ENCODE assay signal across 24 mouse cellular contexts in the genomic region with DNA sequence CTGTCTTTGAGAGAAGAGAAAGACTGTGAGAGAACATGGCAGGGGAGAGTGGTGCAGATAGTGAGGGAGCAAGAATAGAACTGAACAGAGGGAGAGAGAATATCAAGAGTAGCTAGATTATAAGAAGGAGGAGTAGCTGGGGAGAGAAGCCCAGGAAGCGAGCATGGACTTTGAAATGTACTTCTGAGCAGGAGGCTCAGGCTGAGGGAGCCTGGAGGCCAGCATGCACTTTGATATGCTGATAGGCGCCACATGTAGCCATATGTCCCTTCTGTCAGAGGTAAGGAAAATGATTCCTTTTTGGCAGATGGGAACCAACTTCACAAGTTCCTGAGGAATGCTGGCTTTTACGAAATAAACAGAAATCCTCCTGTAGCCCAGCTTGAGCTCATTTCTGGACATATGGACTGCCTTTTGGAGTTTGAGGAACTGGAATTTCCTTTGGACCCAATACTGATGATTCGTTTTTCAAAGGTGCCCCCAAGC.
A peak's percentile ranks its signal among the peaks of the same experiment; 100 is the strongest.
DNase-seq lines count a peak whose midpoint lies in the region; ATAC-seq lines count a peak whose summit lies in the region.
"Had no signal": no experiment of that assay in that cellular context is flagged by ENCODE, and none has a peak within 500 bp of the region (broad histone marks: within the 10 kb centered on the region; RNA-seq: fewer than 3 reads in every experiment).

No protein-coding gene starts in this region.

- no peak overlapping the region for H3K4me2 ChIP-seq in forebrain, embryonic 15.5 days (replicated peaks)
- no peak overlapping the region for H3K4me2 ChIP-seq in forebrain, embryonic 12.5 days
- no peak overlapping the region for H3K4me2 ChIP-seq in intestine, embryonic 16.5 days (ENCODE audit: low read depth, low read length)
- H3K4me2 ChIP-seq: embryonic facial prominence, embryonic 12.5 days; hindbrain, embryonic 12.5 days had no signal

- DNase-seq in cerebellum, adult 9-10 months: peak; percentile 29
- DNase-seq in cerebellum, postnatal 4 days (ENCODE audit: low spot score in 2 of 2): no peak
- DNase-seq in layer of hippocampus, adult 9-11 months: peak; percentile 27
- DNase-seq in layer of hippocampus, postnatal 14 days (ENCODE audit: low spot score in 2 of 2): no peak
- DNase-seq in heart, adult 8-10 months (ENCODE audit: low spot score): no peak
- DNase-seq: adrenal gland, adult 8-10 months; adrenal gland, postnatal 36 days; B cell, adult 2 months; cerebellum, adult 11-12 months; cerebellum, postnatal 14 days; gastrocnemius, postnatal 14 days; heart, postnatal 10 days; heart, postnatal 4 days; kidney, adult 8-10 months had no signal

- H3K9ac ChIP-seq in forebrain, embryonic 15.5 days (replicated peaks): no peak overlapping the region
- no peak overlapping the region for H3K9ac ChIP-seq in forebrain, embryonic 12.5 days
- H3K9ac ChIP-seq in intestine, embryonic 16.5 days (ENCODE audit: low read depth, low read length): no peak overlapping the region
- H3K9ac ChIP-seq: embryonic facial prominence, embryonic 12.5 days; hindbrain, embryonic 12.5 days had no signal

- H3K4me3 ChIP-seq in forebrain, embryonic 15.5 days: no peak overlapping the region
- no peak overlapping the region for H3K4me3 ChIP-seq in forebrain, embryonic 12.5 days (replicated peaks)
- no peak overlapping the region for H3K4me3 ChIP-seq in intestine, embryonic 16.5 days (ENCODE audit: low read length)
- H3K4me3 ChIP-seq: embryonic facial prominence, embryonic 12.5 days; heart, embryonic 10.5 days; hindbrain, embryonic 12.5 days had no signal

- ATAC-seq in forebrain, embryonic 15.5 days (replicated peaks): no peak
- ATAC-seq in forebrain, embryonic 12.5 days (ENCODE audit: low FRiP score): no peak
- peak; percentile 75 for ATAC-seq in intestine, embryonic 16.5 days
- ATAC-seq: CD4-positive, CD25-positive, alpha-beta regulatory T cell, adult 4 months; hindbrain, embryonic 16.5 days; inflammation-experienced regulatory T-cells, adult 6 months had no signal

- peak overlapping the region; percentile 51; the same call in 1 of the 2 replicates for H3K27ac ChIP-seq in forebrain, embryonic 15.5 days (replicated peaks)
- no peak overlapping the region for H3K27ac ChIP-seq in forebrain, embryonic 12.5 days
- no peak overlapping the region for H3K27ac ChIP-seq in intestine, embryonic 16.5 days (ENCODE audit: low read length)
- H3K27ac ChIP-seq: embryonic facial prominence, embryonic 12.5 days; heart, embryonic 10.5 days; hindbrain, embryonic 12.5 days had no signal

- H3K27me3 ChIP-seq in forebrain, embryonic 15.5 days: no peaks in the 10 kb centered on the region
- H3K27me3 ChIP-seq in forebrain, embryonic 12.5 days: no peaks in the 10 kb centered on the region
- no peaks in the 10 kb centered on the region for H3K27me3 ChIP-seq in intestine, embryonic 16.5 days (replicated peaks; ENCODE audit: control insufficient read depth, insufficient read depth, low read length)
- H3K27me3 ChIP-seq: embryonic facial prominence, embryonic 12.5 days; hindbrain, embryonic 12.5 days had no signal

- 56% methylated on average over 4 of the region's 4 CpGs for WGBS in forebrain, embryonic 15.5 days
- 79% methylated on average over 4 of the region's 4 CpGs for WGBS in forebrain, embryonic 12.5 days
- 60% methylated on average over 4 of the region's 4 CpGs for WGBS in intestine, embryonic 16.5 days

- H3K4me1 ChIP-seq in forebrain, embryonic 15.5 days: peaks cover 5% of the 10 kb centered on the region; the same call in 1 of the 2 replicates
- H3K4me1 ChIP-seq in forebrain, embryonic 12.5 days: no peaks in the 10 kb centered on the region
- H3K4me1 ChIP-seq in intestine, embryonic 16.5 days (ENCODE audit: control insufficient read depth, insufficient read depth, low read length): no peaks in the 10 kb centered on the region
- H3K4me1 ChIP-seq: embryonic facial prominence, embryonic 12.5 days; heart, embryonic 10.5 days; hindbrain, embryonic 12.5 days had no signal

- H3K36me3 ChIP-seq in forebrain, embryonic 15.5 days: no peaks in the 10 kb centered on the region
- no peaks in the 10 kb centered on the region for H3K36me3 ChIP-seq in forebrain, embryonic 12.5 days (replicated peaks)
- no peaks in the 10 kb centered on the region for H3K36me3 ChIP-seq in intestine, embryonic 16.5 days (ENCODE audit: control insufficient read depth, insufficient read depth, low read length)
- H3K36me3 ChIP-seq: embryonic facial prominence, embryonic 12.5 days; G1E; heart, embryonic 10.5 days; hindbrain, embryonic 12.5 days had no signal

- no peaks in the 10 kb centered on the region for H3K9me3 ChIP-seq in forebrain, embryonic 15.5 days
- H3K9me3 ChIP-seq in forebrain, embryonic 12.5 days: no peaks in the 10 kb centered on the region
- no peaks in the 10 kb centered on the region for H3K9me3 ChIP-seq in intestine, embryonic 16.5 days (ENCODE audit: control insufficient read depth, low read length)
- H3K9me3 ChIP-seq: embryonic facial prominence, embryonic 12.5 days; G1E; heart, embryonic 10.5 days; hindbrain, embryonic 12.5 days had no signal

Comparison
In these comparisons a context has a peak if more than half of its experiments do, and no peak if none do; other contexts are left out.
1. DNase-seq: peak in cerebellum, adult 9-10 months (single experiment) and layer of hippocampus, adult 9-11 months (single experiment); none in cerebellum, postnatal 4 days (0 of 2), layer of hippocampus, postnatal 14 days (0 of 2) and heart, adult 8-10 months (single experiment).